Mouse (Mus musculus) Muller cell, postnatal 12 days (primary cell): Measurements from ENCODE around the gene Srp9.
A peak's percentile ranks its signal among the peaks of the same experiment; 100 is the strongest.
"Not testable (repeated sequence)": the region's sequence is repeated elsewhere in the genome, so short reads cannot be mapped to it uniquely, and the experiment has no call there.

Source experiments
- DNase-seq: peaks from one replicate; pipeline ENCODE4 v3.0.0-alpha.2; 2015; ENCODE audit errors: inconsistent ontology term

The Srp9 gene

GRCm38 (mm10) chr1:182145546-182145945 is 21.0 kb downstream of the Srp9 start:
- DNase-seq: peak; percentile 20

DNA sequence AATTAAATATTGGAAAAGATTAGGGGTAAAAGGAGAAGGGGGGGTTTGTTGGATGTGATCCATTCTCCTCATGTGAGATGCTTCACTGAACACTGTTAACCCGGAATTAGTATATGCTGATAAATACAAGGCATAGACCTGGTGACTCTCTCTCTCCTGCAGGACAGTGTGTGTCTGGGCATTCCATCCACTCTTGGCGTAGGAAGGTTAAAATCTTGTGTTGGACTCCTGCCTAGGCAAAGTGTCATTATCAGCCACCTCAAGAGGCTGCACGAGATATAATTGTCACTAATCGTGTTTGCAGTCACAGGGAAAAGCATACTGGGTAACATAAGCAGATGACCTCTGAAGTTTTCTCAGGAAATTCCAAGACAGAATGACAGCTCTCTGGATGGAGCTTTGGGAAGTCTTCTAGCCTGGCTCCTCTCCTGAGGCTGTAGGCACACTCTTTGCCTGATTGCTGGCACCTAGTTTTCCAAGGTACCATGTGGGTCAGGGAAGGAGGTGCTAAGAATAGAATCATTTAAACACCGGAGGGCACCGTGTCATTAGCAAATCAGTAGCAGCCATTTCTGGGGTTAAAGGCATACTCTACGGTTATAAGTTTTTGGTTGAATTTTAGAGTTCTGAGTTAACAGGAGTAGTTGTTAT is 24.5 kb downstream of the Srp9 start:
- no peak for DNase-seq

DNA sequence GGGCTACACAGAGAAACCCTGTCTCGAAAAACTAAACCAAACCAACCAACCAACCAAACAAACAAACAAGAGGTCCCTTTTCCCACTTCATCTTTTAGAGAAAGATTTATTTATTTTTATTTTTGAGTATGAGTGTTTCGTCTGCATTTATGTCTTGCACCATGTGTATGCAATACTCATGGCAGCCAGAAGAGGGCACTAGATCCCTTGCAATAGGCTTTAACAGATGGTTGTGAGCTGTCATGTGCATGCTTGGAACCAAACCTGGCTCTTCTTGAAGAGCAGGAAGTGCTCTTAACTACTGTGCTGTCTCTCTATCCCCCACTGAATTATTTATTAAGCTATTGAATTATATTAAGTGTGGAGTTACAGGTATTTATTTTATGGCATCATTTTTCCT is 25.4 kb downstream of the Srp9 start:
- no peak for DNase-seq

GRCm38 (mm10) chr1:182157734-182158133 is 33.2 kb downstream of the Srp9 start:
- DNase-seq: no peak

DNA sequence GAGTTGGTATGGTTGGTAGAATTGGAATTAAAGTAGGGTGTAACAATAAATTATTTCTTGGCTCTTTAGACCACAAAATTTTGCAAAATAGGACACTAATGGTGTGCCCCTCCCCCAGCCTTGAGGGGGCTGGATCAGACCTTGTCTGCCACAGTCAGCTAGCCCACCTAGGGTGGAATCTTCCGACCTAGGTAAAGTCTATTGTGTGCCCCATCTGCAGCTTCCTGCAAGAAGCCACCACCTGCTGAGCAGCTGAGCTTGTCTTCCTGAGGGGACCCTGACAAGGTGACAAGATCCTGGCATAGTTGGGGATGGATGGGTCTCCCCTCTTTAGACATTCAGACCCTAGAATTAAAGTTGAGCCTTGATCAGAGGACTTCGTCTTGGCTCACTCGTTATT is 35.0 kb downstream of the Srp9 start:
- no peak for DNase-seq

- DNase-seq: no peak
Measured at GRCm38 (mm10) chr1:182162951-182163350, 38.4 kb downstream of the Srp9 start.

DNA sequence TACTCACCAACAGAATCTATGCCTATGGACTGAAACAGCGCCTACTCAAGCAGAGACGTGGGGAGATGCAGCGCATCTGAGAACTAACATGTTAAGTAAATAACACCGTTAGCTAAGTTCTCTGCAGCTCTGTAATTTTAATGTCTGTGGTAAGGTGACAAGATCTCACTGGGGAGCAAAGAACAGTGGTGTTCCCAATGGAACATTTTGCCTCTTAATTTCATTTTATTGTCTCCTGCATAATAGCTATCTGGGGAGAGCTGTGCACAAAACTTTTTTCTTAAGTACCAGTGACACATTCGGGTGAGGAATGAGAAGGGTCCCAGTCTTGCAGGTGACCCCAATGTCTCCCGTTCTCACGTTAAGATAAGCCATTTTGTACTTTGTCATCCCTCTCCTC is 39.8 kb downstream of the Srp9 start, which contains the start of gene Vmn1r1:
Gene Vmn1r1, minus strand, starts transcription at position 101 of the 400 bp plus-strand sequence.
- DNase-seq: no peak

DNA sequence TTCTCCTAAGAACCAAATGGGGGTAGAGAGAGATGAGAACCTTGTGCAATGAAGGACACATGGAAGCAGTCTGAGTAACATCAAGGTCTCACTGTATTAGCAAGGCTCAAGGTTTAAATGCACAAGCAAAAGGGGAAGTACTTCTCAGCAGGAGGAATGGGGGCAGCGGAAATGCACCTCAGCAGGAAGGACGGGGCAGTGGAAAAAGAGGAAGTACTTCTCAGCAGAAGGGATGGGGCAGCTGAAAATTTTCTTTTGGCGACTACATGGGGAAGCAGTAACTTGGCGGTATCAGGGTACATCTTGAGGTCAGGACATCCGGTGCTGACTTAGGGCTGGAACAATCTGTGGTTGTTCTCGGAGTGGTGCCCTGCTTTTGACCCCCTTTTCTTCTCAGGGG is 45.7 kb downstream of the Srp9 start:
- DNase-seq: not testable (repeated sequence)

DNA sequence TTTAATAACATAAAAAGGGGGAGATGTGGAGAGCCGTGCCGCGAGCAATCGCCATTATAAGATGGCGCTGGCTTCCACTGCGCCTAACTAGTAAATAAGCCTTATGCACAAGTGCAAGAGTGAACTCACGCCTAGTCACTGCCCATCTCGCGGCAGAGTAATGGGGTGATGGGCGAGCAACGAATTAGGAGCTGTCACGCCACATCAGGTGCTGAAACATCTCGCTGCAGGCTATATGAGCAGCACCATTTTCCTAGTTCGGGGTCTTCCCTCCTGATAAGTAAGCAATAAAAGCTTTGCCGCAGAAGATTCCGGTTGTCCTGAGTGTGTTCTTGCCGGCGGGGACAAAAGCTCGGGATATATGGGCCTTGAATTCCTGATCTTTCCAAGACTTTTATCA is 52.4 kb downstream of the Srp9 start:
- not testable (repeated sequence) for DNase-seq

DNA sequence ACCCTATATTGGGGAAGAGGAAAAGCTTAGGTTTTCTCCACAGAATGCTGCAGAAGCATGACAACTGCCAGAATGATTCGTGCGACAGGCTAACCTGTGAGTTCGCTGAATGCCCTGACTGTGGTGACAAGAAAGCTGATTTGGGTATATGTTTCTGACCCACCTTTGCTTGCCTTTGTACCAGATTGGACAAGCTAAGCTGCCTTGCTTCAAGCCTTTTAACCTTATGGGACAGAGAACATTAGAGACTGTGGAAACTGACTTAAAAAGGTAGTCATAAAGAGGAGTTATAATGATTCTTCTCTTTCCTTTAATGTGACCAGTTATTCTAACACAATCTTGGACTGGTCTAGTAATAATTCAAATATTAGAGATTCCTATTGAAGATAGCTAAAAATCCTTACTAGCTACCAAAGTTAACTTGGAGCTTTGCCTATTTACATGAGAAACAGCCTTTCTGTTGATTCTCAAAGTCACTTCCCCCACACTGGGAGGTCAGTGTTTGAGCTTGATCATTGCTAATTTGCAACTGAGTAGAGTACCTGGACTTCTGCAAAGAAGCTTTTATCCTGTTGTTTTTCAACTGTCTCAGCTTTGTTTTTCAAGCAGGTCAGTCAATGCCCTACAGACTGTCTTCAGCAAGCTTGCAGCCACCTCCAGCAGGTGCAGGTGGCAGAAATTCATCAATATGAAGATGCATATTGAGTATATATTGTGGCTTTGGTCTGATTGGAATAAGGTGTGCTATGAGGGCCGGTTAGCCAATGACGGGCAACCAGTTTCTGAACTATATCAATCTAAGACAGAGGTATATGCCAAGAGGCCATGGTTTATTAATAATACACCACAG is 57.1 kb downstream of the Srp9 start:
- no peak for DNase-seq
